Mouse (Mus musculus) midbrain, embryonic 11.5 days (tissue): Measurements from ENCODE around the gene Dffb. TPM values are rescaled to one million over a fixed set of nuclear protein-coding genes. Genes with fewer than 3 reads are reported as not detected.

Experiments
- ATAC-seq: fragments of 200-750 bp; cut with Nextera tagmentation; 2 replicates; pipeline ENCODE4 v1.8.0; 2017; ENCODE audit warnings: moderate TSS enrichment, moderate library complexity; ENCODE audit not compliant: low FRiP score
- DNase-seq: peaks from one replicate; pipeline ENCODE4 v3.0.0; 2015; ENCODE audit warnings: low spot score; ENCODE audit errors: missing footprints
- H3K27ac ChIP-seq: fragments of 300-500 bp; sonication (generic); 2 replicates; pipeline ENCODE4 v1.5.1; 2014; ENCODE audit warnings: low read depth, low read length
- H3K27me3 ChIP-seq: fragments of 300-500 bp; sonication (generic); 2 replicates; pipeline ENCODE4 v1.6.1; 2014; ENCODE audit warnings: mild to moderate bottlenecking, low read length, moderate library complexity, mixed read lengths; ENCODE audit not compliant: control insufficient read depth, insufficient read depth
- H3K36me3 ChIP-seq: fragments of 300-500 bp; sonication (generic); 2 replicates; pipeline ENCODE4 v1.6.1; 2014; ENCODE audit warnings: mild to moderate bottlenecking, low read length, moderate library complexity, mixed read lengths; ENCODE audit not compliant: control insufficient read depth, insufficient read depth
- H3K4me1 ChIP-seq: fragments of 300-500 bp; sonication (generic); 2 replicates; pipeline ENCODE4 v1.6.1; 2014; ENCODE audit warnings: low read length; ENCODE audit not compliant: control insufficient read depth, insufficient read depth
- H3K4me2 ChIP-seq: fragments of 300-500 bp; sonication (generic); 2 replicates; pipeline ENCODE4 v1.6.1; 2014; ENCODE audit warnings: mild to moderate bottlenecking, moderate library complexity
- H3K4me3 ChIP-seq: fragments of 300-500 bp; sonication (generic); 2 replicates; pipeline ENCODE4 v1.5.1; 2014; ENCODE audit warnings: low read depth, low read length
- H3K9ac ChIP-seq: fragments of 300-500 bp; sonication (generic); 2 replicates; pipeline ENCODE4 v1.6.1; 2014; ENCODE audit warnings: low read length
- H3K9me3 ChIP-seq: fragments of 300-500 bp; sonication (generic); 2 replicates; pipeline ENCODE4 v1.6.1; 2016; ENCODE audit warnings: low read length; ENCODE audit not compliant: control insufficient read depth
- WGBS: fragments of 180-500 bp; shearing (Covaris S2); extraction: QIAGEN DNeasy Blood & Tissue Kit; methylation state at CpG from one replicate; pipeline ENCODE4 v1.1.7; 2014; 5-methylcytosine and 5-hydroxymethylcytosine counted together
- polyA plus RNA-seq: library from polyadenylated mRNA; unstranded; fragments of >200 nt; fragmentation: Nextera tagmentation; extraction: Ambion mirVana; gene quantifications from 2 replicates; pipeline ENCODE4 v1.2.1, GENCODE M21; 2014

Gene Dffb
- 10.5 and 12.0 TPM in 2 replicates for polyA plus RNA-seq

DNA sequence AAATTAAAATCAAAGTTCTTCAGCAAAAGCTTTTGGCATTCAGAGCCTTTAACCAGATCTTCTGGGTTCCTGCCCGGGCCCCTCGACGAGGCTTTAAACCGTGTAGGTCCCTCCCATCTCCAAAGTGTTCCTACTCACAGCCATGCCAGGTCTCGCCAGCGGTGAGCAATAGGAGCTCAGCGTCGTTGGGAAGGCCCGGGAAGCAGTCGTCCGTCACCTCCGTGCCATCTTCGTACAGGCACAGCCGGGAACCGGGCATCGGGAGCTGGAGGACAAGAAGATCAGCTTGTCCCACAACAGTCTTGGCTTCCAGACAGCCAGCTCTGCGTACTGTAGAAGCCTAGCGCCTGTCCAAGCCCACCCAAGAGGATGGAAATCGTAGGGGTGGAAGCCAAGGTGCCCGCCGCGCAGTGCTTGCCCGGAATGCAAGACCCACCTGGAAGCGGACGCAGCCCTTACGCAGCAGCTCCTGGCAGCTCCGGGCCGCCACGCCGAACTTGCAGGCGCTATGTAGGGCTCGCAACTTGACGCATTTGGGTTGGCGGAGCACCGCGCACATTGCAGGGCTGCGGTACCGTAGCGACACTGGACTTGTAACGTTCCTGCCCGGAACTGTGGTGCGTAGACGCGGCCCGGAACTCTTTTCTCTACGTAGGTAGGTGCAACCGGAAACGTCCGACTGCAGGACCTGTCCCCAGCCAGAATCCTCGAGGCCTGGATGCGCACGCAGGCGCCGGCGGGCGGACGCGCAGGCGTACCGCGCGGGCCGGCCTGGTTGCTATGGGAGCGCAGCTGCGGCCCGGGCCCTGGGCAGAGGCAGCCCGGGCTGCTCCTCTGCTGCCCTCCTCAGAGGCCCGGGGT, at the start of gene Dffb, which contains the start of gene Cep104:
Dffb (minus strand) TSS at position 696 of the 861 bp plus-strand sequence.
Cep104 (plus strand) TSS at position 764 of the 861 bp plus-strand sequence.
- H3K9me3 ChIP-seq: no peaks in the 10 kb centered on the region

DNA sequence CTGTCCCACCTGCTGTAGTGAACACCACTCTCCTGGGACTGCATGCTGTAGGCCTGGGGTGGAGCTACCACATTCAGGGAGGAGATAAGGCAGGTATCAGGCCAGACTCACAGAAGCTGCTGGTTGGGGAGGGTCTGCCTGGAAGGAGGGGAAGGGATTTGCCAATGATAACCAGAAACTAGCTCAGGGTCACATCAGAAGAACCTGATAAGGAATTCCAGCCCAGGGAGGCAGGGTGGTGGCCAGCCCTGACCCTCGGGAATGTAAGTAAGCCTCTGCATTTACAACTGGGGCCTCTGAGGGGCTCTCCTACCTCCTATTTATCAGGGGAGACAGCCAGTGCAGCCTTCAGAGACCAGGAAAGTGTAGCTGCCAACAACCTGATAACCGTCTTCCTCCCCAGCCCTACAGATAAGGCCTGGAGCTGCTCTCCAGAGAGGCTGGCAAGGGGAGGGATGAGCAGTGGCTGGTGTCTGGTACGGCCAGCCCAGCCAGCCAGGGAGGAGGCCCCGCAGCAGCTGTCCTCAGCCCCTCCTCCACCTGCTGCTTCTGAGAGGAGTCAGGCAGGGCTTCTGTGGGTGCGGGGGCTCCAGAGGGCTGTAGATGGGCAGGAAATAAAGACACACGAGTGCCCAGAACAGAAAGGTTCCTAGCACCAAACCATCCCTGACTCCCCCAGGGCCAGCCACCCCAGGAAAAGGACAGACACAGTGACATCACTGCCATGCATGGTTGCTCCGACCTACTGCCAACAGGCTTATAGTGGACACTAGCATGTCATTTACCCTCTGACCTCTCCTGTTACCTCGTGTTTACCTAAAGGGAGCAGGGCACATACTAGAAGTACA, 49.1 kb upstream of the Dffb start:
- no peaks in the 10 kb centered on the region for H3K9me3 ChIP-seq
- H3K36me3 ChIP-seq: peaks cover 17% of the 10 kb centered on the region
- H3K27me3 ChIP-seq: peaks cover 2% of the 10 kb centered on the region; the same call in 1 of the 2 replicates
- peaks cover 14% of the 10 kb centered on the region for H3K4me1 ChIP-seq
- H3K4me2 ChIP-seq: no peak overlapping the region
- ATAC-seq (no peak), DNase-seq (no peak)
- no peak overlapping the region; the same call in 1 of the 2 replicates for H3K27ac ChIP-seq
- no peak overlapping the region for H3K4me3 ChIP-seq
- WGBS: 28% methylated on average over 8 of the region's 8 CpGs
- no peak overlapping the region for H3K9ac ChIP-seq

More for the DNA sequence above, at the start of gene Dffb, which contains the start of gene Cep104:
- DNase-seq: peak; percentile 99
- Histone ChIP-seq H3K27me3 (no peaks in the 10 kb centered on the region), H3K9ac (peak within 1 kb of the TSS; percentile 89), H3K27ac (peak within 1 kb of the TSS; percentile 53; the same call in 1 of the 2 replicates), H3K4me3 (peak within 1 kb of the TSS; percentile 84), H3K4me1 (peaks cover 11% of the 10 kb centered on the region), H3K4me2 (peak within 1 kb of the TSS; percentile 97), H3K36me3 (no peaks in the 10 kb centered on the region; the same call in 1 of the 2 replicates)
- peak; percentile 98 for ATAC-seq
- WGBS: 1% methylated on average over 68 of the region's 68 CpGs

DNA sequence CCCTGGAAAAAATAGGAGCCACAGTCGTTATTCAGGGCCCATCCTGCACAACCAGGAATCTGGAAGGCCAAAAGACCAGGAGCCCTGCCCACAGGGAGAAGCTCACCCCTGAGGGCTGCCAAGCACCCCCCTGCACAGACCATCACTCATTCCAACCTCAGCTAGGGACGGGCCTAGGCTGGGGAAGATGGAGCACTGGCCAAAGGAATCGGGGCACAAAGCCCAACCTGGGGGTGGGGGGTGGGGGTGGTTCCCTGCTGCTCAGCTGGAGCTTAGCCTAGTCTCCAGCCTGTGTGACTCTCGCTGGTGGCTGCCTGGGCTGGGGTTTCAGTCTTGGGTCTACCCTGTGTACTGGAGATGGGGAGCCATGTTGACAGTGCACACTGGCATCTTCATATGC, 47.9 kb upstream of the Dffb start:
- DNase-seq (no peak), ATAC-seq (no peak)
- no peak overlapping the region for H3K4me2 ChIP-seq
- H3K9ac ChIP-seq: no peak overlapping the region
- H3K27me3 ChIP-seq: peaks cover 2% of the 10 kb centered on the region; the same call in 1 of the 2 replicates
- WGBS: 31% methylated on average over 4 of the region's 4 CpGs
- H3K9me3 ChIP-seq: no peaks in the 10 kb centered on the region
- peaks cover 14% of the 10 kb centered on the region for H3K4me1 ChIP-seq
- no peak overlapping the region for H3K27ac ChIP-seq
- no peak overlapping the region for H3K4me3 ChIP-seq
- H3K36me3 ChIP-seq: peaks cover 26% of the 10 kb centered on the region

DNA sequence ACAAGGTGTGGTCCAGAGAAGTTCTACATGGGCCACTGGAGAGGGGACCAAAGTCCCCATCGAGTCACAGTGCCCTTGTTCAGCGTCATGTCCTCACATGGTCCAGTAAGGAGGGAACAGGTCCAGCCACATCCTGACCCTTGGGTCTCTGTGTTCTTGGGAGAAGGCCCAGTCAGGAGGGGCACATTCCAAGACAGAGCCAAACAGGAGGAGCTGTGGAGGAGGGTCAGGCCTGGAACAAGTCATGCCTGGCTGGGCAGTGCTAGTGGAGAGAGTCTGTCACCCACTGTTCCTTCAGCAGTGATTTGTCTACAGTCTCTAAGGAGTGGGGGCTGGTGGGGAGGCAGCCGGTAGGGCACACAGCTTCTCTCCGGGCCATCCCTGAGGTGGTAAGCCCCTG, 47.5 kb upstream of the Dffb start:
- Histone ChIP-seq H3K4me2 (no peak overlapping the region), H3K9ac (no peak overlapping the region), H3K9me3 (no peaks in the 10 kb centered on the region), H3K4me1 (peaks cover 14% of the 10 kb centered on the region), H3K27me3 (peaks cover 2% of the 10 kb centered on the region; the same call in 1 of the 2 replicates), H3K27ac (no peak overlapping the region), H3K36me3 (peaks cover 27% of the 10 kb centered on the region), H3K4me3 (no peak overlapping the region)
- 82% methylated on average over 4 of the region's 4 CpGs for WGBS
- DNase-seq (no peak), ATAC-seq (no peak)

- H3K4me1 ChIP-seq: peaks cover 14% of the 10 kb centered on the region
- H3K9me3 ChIP-seq: no peaks in the 10 kb centered on the region
- H3K27me3 ChIP-seq: peaks cover 2% of the 10 kb centered on the region; the same call in 1 of the 2 replicates
- no peak overlapping the region for H3K4me2 ChIP-seq
- no peak overlapping the region for H3K4me3 ChIP-seq
- 93% methylated on average over 9 of the region's 9 CpGs for WGBS
- peaks cover 34% of the 10 kb centered on the region for H3K36me3 ChIP-seq
- H3K27ac ChIP-seq: no peak overlapping the region
- ATAC-seq: no peak
- no peak for DNase-seq
- H3K9ac ChIP-seq: no peak overlapping the region
Observed at GRCm38 (mm10) chr4:154021432-154021831, 46.5 kb upstream of the Dffb start.

DNA sequence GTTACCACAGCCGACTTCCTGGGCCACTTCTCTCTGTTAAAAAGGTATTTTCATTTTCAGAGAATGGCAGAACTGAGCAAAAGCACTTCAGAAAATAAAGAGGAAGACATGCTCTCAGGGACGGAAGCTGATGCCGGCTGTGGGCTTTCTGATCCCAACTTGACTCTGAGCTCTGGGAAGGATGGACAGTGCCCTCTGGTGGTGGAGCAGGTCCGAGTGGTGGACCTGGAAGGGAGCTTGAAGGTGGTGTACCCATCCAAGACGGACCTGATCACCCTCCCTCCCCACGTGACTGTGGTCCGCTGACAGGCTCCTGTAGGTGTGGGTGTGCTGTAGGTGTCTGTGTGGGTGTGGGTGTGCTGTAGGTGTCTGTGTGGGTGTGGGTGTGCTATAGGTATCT, 44.6 kb upstream of the Dffb start:
- ATAC-seq (no peak), DNase-seq (no peak)
- Histone ChIP-seq H3K9me3 (no peaks in the 10 kb centered on the region), H3K4me2 (no peak overlapping the region), H3K36me3 (peaks cover 39% of the 10 kb centered on the region), H3K4me3 (no peak overlapping the region), H3K4me1 (peaks cover 4% of the 10 kb centered on the region; the same call in 1 of the 2 replicates), H3K9ac (no peak overlapping the region), H3K27ac (no peak overlapping the region), H3K27me3 (no peaks in the 10 kb centered on the region)
- WGBS: 76% methylated on average over 7 of the region's 7 CpGs

- Histone ChIP-seq H3K9ac (no peak overlapping the region), H3K4me2 (no peak overlapping the region), H3K27ac (no peak overlapping the region), H3K9me3 (no peaks in the 10 kb centered on the region), H3K4me1 (peaks cover 12% of the 10 kb centered on the region), H3K36me3 (peaks cover 33% of the 10 kb centered on the region), H3K4me3 (no peak overlapping the region), H3K27me3 (no peaks in the 10 kb centered on the region)
- no peak for DNase-seq
- 94% methylated on average over 11 of the region's 11 CpGs for WGBS
- no peak for ATAC-seq
Observed at GRCm38 (mm10) chr4:154015476-154015875, 40.5 kb upstream of the Dffb start.

- Histone ChIP-seq H3K27me3 (no peaks in the 10 kb centered on the region), H3K4me1 (peaks cover 12% of the 10 kb centered on the region), H3K4me3 (peak overlapping the region; percentile 100), H3K9me3 (no peaks in the 10 kb centered on the region), H3K9ac (peak overlapping the region; percentile 93), H3K4me2 (peak overlapping the region; percentile 99), H3K27ac (no peak overlapping the region), H3K36me3 (peaks cover 11% of the 10 kb centered on the region)
- 3% methylated on average over 51 of the region's 55 CpGs for WGBS
- ATAC-seq: no peak
- DNase-seq: no peak
Observed at GRCm38 (mm10) chr4:154012132-154012882, 37.4 kb upstream of the Dffb start.
